Mouse (Mus musculus) testis, adult 2 months (tissue): Measurements from ENCODE around the gene Cep135. TPM values are rescaled to one million over a fixed set of nuclear protein-coding genes. Genes with fewer than 3 reads are reported as not detected.
A peak's percentile ranks its signal among the peaks of the same experiment; 100 is the strongest.

Experiments used
- H3K27ac ChIP-seq: fragments of 200-500 bp; 2 replicates; pipeline ENCODE4 v1.5.1; 2012; ENCODE audit warnings: low read depth, low read length; ENCODE audit not compliant: control insufficient read depth, insufficient read depth
- H3K27me3 ChIP-seq: fragments of 200-500 bp; 2 replicates; pipeline ENCODE4 v1.6.1; 2012; ENCODE audit warnings: mild to moderate bottlenecking, low read length, moderate library complexity; ENCODE audit not compliant: control insufficient read depth, insufficient read depth
- H3K36me3 ChIP-seq: fragments of 200-500 bp; 2 replicates; pipeline ENCODE4 v1.6.1; 2012; ENCODE audit warnings: mild to moderate bottlenecking, low read length; ENCODE audit not compliant: control insufficient read depth, insufficient read depth
- H3K4me1 ChIP-seq: fragments of 200-500 bp; 2 replicates; pipeline ENCODE4 v1.6.1; 2012; ENCODE audit warnings: low read length; ENCODE audit not compliant: control insufficient read depth, insufficient read depth
- H3K4me3 ChIP-seq: fragments of 200-500 bp; 2 replicates; pipeline ENCODE4 v1.5.1; 2012; ENCODE audit warnings: low read depth, mild to moderate bottlenecking, low read length, moderate library complexity, mixed read lengths; ENCODE audit not compliant: control insufficient read depth
- CTCF ChIP-seq: fragments of 200-500 bp; IDR thresholded peaks from 2 replicates; pipeline ENCODE4 v1.5.1; 2012; ENCODE audit warnings: low read depth, mild to moderate bottlenecking, inconsistent platforms, low read length, moderate library complexity; ENCODE audit not compliant: control insufficient read depth, insufficient read depth, insufficient replicate concordance
- POLR2A ChIP-seq: fragments of 200-500 bp; IDR thresholded peaks from 2 replicates; pipeline ENCODE4 v1.6.1; 2012; ENCODE audit warnings: low read depth, mild to moderate bottlenecking, inconsistent platforms, low read length, moderate library complexity; ENCODE audit not compliant: control insufficient read depth
- polyA plus RNA-seq: library from polyadenylated mRNA; depleted of rRNA; stranded (reverse); fragments of >200 nt; gene quantifications from 2 replicates; pipeline ENCODE4 v1.2.3, GENCODE M21; 2012

The Cep135 gene
- polyA plus RNA-seq, 1 experiment: 4.4 TPM

- Histone ChIP-seq H3K4me3 (peak overlapping the region; percentile 28; the same call in 1 of the 2 replicates), H3K4me1 (no peaks in the 10 kb centered on the region; the same call in 1 of the 2 replicates), H3K27me3 (no peaks in the 10 kb centered on the region), H3K27ac (no peak overlapping the region), H3K36me3 (no peaks in the 10 kb centered on the region; the same call in 1 of the 2 replicates)
- TF ChIP-seq CTCF (no peak), POLR2A (no peak)
Observed at GRCm38 (mm10) chr5:76577026-76577425, 11.5 kb upstream of the Cep135 start.

DNA sequence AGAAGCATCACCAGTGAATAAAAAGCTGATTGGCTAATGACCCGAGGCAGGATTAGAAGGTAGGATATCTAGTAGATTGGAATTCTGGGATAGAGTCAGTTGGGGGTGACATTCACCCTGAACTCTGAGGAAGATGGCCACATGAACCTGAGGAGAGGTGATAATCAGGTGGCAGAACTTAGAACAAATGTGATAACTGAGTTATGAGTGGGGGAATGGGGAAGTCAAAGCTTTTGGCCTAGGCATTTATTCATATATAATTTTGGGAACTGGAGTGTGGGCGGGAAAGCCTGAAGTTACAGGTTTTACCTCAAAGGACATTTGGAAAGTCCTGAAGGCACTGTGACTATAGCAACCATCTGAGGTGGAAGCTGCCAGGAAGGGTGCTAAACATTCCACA is 3.1 kb upstream of the Cep135 start:
- no peak for TF ChIP-seq CTCF
- no peak for TF ChIP-seq POLR2A
- no peaks in the 10 kb centered on the region for H3K27me3 ChIP-seq
- no peaks in the 10 kb centered on the region; the same call in 1 of the 2 replicates for H3K36me3 ChIP-seq
- H3K27ac ChIP-seq: no peak overlapping the region
- H3K4me3 ChIP-seq: no peak overlapping the region
- no peaks in the 10 kb centered on the region; the same call in 1 of the 2 replicates for H3K4me1 ChIP-seq

DNA sequence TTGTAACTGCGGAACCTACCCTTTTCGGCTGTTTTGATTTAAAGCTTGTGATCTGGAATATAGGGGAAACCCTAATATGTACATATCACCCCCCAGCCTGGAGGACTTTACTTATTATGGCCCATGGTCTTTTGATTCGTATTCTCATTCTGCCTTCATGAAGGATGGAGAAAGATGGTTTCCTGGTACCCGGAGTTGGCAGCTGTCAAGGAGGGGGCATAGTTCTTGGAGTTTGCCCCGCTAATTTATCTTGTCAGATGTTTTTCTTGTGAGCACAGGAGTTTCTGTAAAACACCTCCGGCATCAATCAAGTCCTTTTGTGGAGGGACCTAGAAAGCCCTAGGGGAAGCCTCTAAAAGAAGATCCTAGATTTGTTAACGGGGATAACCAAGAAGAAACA is 813 bp downstream of the Cep135 start:
- Histone ChIP-seq H3K27ac (peak overlapping the region; percentile 97), H3K4me3 (peak overlapping the region; percentile 99), H3K4me1 (no peaks in the 10 kb centered on the region), H3K27me3 (no peaks in the 10 kb centered on the region), H3K36me3 (peaks cover 1% of the 10 kb centered on the region)
- TF ChIP-seq POLR2A: no peak
- TF ChIP-seq CTCF: no peak

- Histone ChIP-seq H3K27me3 (no peaks in the 10 kb centered on the region), H3K27ac (no peak overlapping the region), H3K36me3 (peaks cover 1% of the 10 kb centered on the region), H3K4me1 (no peaks in the 10 kb centered on the region), H3K4me3 (peak overlapping the region; percentile 45; the same call in 1 of the 2 replicates)
- TF ChIP-seq POLR2A: no peak
- TF ChIP-seq CTCF: no peak
Observed at GRCm38 (mm10) chr5:76590009-76590408, 1.5 kb downstream of the Cep135 start.

DNA sequence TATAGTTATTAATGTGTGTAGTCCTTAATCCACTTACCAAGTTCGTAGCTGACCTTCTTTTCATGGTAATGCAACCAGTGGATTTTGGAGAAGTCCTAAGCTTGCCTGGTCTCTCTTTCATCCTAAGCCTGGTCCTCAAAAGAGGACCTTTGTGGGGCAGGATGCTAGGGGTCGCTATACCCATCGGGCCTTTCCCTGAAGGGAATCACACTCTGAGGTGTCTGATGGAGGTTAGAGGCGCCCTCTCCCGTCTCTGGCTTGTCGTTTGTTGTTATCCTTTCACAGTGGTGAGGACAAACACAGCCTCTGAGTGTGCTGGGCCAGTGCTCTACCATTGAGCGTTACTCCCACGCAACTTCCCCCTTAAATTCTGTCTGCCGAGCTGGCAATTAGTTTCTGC is 3.4 kb downstream of the Cep135 start:
- no peak overlapping the region for H3K4me3 ChIP-seq
- H3K27ac ChIP-seq: no peak overlapping the region
- H3K4me1 ChIP-seq: no peaks in the 10 kb centered on the region
- no peaks in the 10 kb centered on the region for H3K27me3 ChIP-seq
- TF ChIP-seq CTCF: no peak
- no peak for TF ChIP-seq POLR2A
- peaks cover 10% of the 10 kb centered on the region for H3K36me3 ChIP-seq

DNA sequence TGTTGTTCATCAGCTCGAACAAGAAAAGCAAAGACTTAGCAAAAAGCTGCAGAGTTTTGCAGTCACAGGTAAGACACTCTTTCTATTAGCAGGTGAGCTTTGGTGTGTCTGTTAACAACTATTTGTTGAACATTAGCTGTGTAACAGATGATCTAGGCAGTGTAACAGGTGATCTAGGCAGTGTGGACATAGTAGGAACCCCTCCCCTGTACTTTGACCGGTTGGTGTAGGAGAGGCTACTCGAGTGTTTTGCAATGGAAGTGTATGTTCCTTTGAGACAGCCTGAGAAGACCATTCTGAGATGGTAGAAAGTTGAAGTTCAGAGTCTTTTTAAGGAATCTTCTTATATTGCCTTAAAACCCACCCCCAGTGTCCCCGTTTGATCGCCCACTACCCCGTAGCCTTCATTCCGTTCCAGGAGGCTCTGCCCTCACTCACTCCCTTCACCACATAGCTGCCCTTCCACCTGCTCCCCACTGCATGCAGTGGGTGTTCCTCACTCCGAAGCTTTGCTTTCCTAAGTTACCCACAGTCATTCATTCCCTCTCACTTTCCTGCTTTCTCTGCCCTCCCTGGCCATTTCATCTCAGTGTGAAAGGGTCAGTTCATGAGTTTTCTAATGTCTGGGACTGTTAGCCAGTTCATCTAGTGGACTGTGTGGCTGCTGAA is 21.3 kb downstream of the Cep135 start:
- H3K4me1 ChIP-seq: no peaks in the 10 kb centered on the region
- no peak overlapping the region for H3K27ac ChIP-seq
- peaks cover 7% of the 10 kb centered on the region for H3K36me3 ChIP-seq
- H3K4me3 ChIP-seq: no peak overlapping the region
- H3K27me3 ChIP-seq: no peaks in the 10 kb centered on the region
- TF ChIP-seq POLR2A: no peak
- TF ChIP-seq CTCF: no peak

GRCm38 (mm10) chr5:76612867-76613499 is 24.5 kb downstream of the Cep135 start:
- TF ChIP-seq POLR2A (no peak), CTCF (no peak)
- Histone ChIP-seq H3K27ac (no peak overlapping the region), H3K27me3 (no peaks in the 10 kb centered on the region), H3K4me1 (no peaks in the 10 kb centered on the region), H3K4me3 (no peak overlapping the region), H3K36me3 (peaks cover 7% of the 10 kb centered on the region)
